Mouse (Mus musculus): ENCODE data around the gene Pard6b.
"Not testable (repeated sequence)": the region's sequence is repeated elsewhere in the genome, so short reads cannot be mapped to it uniquely, and the experiment has no call there.

Gene Pard6b

DNA sequence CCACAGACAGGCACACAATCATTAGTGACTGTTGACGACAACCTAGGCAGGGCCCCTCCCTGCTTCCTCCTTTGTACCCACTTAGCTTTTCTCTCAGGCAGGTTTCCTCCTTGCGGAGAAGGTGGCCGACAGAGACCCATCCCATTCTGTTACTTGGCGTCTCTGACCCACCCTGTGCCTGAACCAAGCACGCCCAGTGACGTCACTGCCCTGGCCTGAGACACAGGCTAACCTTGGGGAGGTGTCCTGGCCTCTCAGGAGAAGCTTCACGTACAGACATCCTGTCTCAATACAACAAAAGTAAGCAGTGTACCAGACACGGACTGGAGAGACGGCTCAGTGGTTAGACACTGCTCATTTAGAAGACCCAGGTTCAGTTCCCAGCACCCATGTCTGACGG, 22.5 kb downstream of the Pard6b start:
- no peak for DNase-seq

GRCm38 (mm10) chr2:168104375-168105144, 23.8 kb downstream of the Pard6b start:
- no peak for DNase-seq

DNA sequence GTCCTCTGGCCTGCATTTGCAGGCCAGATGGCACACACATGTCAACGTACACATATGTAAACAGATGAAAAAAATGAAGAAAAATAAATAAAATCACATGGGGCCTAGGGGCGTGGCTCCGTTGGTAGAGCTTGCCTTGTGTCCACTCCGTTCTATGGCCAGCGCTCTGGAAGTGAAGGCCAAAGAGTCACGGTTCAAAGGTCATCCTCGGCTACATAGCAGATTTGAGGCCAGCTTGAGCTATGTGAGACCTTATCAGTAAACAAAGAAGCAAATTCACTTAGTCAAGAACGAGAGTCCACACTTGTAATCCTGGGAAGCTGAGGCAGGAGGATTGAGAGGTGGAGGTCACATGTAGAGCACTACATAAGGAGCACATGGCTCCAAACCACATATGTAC, 24.5 kb downstream of the Pard6b start:
- DNase-seq = no peak

GRCm38 (mm10) chr2:168106701-168107178, 25.9 kb downstream of the Pard6b start:
- no peak for DNase-seq

DNA sequence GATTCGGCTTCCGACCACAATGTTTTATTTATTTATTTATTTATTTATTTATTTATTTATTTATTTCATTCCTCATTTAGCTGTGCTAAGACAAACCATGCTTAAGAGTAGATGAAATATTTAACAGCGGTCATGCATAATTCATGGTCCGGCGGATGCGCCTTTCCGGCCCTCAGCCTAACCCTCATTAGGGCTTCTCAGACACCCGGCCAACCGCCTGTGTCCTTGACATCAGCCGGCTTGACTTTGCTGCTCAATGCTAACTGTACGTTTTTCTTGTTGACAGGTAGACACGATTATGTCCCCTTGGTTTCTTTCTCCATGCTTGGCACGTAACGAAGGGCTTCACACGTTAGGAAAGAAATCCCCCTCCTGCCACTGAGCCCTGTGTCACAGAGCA, 26.6 kb downstream of the Pard6b start:
- no peak for DNase-seq

- not testable (repeated sequence) for DNase-seq
These were observed 27.1 kb downstream of the Pard6b start for GRCm38 (mm10) chr2:168107901-168108300.

DNA sequence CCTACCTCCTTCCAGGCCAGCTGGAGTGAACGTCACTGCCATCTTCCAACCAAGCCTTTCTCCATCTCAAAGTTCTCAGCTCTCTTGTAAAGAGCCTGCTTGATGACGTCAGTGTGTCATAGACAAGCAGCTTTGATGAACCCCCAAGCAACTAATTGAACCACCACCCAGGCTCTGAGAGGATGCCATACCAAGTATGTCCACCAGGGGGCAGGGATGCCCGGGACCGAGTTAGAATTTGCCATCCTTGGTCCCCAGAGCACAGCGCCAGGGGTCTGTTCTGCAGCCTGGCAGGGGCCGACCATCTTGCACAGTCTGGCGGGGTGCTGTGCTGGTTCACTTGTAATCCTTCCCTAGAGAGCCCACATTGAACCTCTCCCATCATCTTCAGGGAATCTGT, 31.1 kb downstream of the Pard6b start:
- peak; percentile 74 for DNase-seq

GRCm38 (mm10) chr2:168113263-168113662, 32.5 kb downstream of the Pard6b start:
- no peak for DNase-seq

DNA sequence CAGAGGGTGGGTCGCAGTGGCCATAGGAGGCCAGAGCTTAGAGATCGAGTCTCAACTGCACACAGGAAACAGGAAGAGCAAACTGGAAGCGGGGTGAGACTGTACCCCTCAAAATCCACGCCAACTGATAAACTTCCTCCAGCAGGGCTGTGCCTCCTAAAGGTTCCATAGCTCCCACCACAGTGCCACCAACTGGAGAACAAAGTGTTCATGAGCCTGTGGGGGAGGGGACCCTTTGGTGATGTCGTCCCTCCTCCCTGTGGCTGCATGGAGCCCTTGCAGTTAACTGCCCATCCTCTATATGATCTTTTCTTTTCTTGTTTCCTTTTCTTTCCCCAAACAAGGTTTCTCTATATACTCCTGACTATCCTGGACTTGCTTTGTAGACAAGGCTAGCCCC, 32.9 kb downstream of the Pard6b start:
- DNase-seq = no peak

GRCm38 (mm10) chr2:168114699-168115350, 34.0 kb downstream of the Pard6b start:
- peak; percentile 32 for DNase-seq

GRCm38 (mm10) chr2:168115826-168116225, 35.0 kb downstream of the Pard6b start:
- no peak for DNase-seq

DNA sequence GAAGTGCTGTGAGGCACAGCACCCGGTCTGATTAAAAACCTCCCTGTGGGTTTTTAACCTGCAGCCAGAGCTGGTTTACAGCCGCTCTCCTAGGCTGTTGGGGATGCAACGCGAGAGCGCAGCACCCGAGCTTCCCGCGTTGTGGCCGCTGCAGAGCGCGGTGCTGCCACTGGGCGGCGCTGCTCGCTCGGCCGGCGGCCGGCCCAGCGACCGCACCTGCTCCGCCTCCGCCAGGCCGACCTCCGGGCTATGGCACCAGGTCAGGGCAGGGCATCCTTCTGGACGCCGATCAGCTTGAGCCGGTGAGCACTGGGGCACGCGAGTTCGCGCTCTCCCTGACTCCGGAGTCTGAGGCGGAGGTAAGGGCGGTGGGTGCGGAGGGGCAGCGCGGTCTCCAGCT, 36.3 kb downstream of the Pard6b start:
- peak; percentile 70 for DNase-seq

DNA sequence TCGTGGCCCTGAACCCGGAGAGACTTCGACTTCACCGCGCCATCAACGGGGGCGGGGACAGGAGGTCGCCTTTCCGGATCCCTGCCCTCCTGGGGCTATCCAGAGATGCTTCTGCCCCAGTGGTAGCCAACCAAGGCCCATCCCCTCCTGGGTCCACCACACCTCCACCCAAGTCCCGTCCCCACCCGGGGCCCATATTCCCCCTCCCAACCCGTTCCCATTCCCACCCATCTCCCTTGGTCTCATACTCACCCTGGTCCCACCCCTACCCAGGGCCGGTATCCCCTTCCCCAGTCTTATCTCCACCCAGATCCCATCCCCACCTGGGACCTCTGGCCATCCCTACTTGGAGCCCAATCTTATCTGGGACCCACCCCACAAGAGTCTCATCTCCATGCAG, 36.7 kb downstream of the Pard6b start:
- DNase-seq = no peak

DNA sequence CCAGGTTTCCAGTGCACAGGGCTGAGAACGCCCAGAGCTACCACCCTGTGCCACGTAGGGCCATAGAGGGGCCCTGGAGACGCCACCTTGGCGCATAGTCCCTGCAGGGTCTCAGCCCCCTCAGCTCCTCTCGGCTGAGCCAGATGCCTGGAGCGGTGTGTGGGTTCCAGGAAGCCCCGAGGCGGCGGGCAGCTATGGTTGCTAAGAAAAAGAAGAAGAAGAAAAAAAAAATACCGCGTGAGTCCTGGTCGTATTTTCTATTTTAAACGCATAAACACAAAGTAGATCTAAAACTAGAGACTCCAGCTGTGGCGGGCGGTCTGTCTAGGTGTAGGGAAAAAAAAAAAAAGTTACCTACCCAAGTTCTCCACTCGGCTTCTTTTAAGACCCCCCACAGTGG, 37.2 kb downstream of the Pard6b start:
- DNase-seq = no peak

DNA sequence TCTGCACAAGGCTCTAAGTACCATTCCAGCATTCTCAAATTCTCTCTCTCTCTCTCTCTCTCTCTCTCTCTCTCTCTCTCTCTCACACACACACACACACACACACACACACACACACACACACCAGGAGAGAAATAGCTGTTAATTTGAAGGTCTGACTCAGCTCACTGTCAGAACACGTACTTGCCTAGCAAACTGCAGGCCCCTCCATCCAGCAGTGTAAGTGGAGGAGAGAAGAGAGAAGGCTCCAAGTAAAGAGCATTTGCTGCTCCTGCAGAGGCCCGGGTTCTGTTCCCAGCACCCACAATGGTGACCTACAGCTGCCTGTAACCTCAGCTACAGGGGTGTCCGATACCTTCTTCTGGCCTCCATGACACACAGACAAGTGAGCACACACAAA, 37.7 kb downstream of the Pard6b start:
- DNase-seq = no peak

DNA sequence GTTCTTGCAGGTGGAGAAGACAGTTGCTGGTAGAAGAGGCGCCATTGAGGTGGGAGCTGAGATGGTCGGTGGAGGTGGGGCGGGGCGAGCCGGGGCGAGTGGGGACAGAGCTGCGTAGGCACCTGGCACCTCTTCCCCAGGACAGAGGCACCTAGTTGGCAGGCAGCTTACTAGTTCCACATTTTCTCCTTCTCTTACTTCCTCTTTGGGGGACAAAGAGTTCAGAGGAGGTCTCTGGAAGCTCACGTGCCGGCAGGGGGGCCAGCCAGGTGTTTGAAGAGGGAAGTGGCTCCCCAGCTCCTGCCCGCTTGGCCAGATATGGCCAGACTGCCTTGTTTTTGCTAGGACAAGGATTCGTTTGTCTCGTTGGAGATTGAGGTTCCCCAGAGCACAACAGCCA, 38.3 kb downstream of the Pard6b start:
- DNase-seq = no peak

- no peak for DNase-seq
These were observed 40.1 kb downstream of the Pard6b start for GRCm38 (mm10) chr2:168120906-168121305.

GRCm38 (mm10) chr2:168123652-168124051, 42.8 kb downstream of the Pard6b start:
- DNase-seq = no peak

DNA sequence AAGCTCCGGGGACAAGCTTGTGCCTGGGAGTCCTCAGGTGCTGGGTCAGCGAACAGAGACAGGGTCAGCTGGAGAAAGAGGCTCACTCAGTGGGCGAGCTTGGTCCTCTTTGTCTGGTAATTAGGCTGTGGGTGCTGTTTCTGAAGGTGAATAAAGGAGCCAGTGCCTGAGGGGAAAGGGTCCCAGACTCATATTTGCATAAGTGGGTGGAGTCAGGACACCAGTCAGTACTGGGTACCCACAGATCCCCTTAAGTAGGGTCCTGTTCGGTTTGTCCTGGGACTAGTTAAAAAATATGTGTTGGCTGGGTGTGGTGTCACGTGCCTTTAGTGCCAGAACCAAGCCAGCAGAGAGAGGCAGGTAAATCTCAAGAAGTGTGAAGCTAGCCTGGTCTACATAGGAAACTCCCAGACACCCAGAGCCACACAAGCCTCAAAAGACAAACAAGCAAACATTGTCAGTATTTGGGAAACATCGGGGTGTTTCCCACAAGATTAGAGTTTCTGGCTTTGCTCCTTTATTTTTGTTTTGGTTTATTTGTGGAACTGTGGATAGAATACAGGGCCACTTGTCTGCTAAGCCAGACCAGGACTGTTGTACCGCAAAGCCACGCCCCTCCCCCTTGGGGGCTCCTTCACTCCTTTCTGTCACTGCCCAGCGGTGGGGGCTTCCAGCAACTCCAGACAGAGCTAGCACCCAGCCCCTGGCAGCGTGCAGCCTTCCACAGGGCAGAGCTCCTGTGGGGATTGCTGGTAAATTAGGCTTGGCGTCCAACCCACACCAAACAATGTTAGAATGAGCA, 44.7 kb downstream of the Pard6b start:
- no peak for DNase-seq

DNA sequence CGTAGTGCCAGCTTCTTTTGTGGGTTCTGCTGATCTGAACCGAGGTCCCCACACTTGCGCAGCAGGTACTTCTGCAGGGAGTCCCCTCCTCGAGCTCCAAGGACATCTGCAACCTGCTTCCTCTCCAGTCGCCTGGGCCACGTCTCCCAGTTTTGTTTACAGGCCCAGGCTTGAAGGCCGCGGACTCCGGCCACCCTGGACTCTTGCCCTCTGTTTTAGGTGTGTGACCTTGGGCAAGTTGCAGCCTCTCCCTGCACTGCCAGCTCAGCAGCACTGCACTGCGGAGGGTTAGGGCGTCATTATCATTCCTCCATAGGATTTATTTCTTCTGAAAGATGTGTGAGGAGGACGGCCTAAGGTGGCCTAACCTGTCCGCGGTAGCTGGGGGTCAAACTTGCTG, 47.0 kb downstream of the Pard6b start:
- DNase-seq = no peak

DNA sequence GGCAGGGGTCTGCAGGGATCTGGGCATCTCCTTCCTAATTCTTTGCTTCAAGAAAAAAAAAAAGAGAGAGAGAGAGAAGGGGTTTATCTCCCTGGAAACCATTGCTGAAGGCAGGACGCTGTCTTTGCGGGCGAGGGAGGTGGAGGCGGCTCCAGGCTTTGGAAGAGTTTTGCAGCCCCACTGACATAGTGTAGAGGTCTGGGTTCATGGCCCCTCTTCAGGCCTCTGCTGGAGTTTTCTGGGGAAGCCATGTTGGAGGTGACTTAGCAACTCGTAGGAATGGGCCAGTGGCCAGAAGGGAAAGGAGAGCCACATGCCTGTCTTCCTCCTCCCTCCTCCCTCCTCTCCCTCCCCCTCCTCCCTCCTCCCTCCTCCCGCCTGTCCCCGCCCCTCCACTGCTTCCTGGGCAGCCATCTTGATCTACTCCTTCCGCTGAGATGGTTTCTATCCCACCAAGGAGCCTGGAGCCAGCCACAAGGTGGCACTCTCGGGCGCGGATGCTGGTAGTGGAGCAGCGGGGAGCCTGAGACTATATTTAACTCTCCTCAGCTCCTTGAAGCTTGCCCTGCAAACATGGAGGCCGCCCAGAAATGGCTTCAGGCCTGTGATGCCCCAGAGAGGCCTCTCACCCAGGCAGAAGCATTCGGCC, 47.5 kb downstream of the Pard6b start:
- DNase-seq = peak; percentile 86

DNA sequence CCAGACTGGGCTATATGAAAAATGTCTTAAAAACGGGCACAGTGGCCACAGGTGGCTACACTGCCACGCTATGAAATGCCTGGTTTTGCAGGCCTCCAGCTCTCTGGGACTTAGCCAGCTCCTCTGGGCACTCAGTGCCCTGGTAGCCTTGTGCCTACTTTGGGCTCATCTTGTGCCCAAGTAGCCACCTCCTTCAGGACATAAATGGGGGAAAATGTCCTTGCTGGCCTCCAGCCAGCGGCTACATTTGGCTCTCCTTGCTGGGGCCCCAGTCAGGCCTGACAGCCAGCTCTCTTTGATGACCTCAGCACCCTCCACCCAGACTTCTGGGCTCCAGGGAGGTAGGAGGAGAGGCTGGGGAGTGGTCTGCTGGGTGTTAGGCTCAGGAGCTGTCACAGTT, 49.2 kb downstream of the Pard6b start:
- no peak for DNase-seq

DNA sequence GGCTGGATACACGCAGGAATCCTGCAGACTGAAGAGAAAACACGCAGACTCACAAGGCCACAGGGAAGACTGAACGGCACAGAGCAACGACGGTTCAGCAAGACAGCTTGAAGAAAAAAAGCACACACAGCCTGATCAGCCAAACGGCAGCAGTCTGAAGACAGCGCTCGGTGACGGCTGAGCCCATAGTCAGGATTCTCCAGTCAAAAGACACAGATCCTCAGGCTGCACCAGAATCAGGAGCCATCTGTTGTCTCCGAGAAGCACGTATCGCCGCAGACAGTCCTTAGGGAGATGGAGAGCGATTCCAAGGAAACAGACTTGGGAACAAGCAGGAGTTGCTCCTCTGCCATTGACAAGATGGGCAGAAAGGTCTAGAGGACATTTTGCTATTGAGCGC, 56.4 kb downstream of the Pard6b start:
- no peak for DNase-seq
